Mouse (Mus musculus) lung, embryonic 16.5 days (tissue): Measurements from ENCODE around the gene C1s2. TPM values are rescaled to one million over a fixed set of nuclear protein-coding genes. Genes with fewer than 3 reads are reported as not detected.
"Not testable (repeated sequence)": the region's sequence is repeated elsewhere in the genome, so short reads cannot be mapped to it uniquely, and the experiment has no call there.

Experiments
- ATAC-seq: fragments of 200-750 bp; cut with Nextera tagmentation; 2 replicates; pipeline ENCODE4 v1.8.0; 2017; ENCODE audit warnings: low read depth, mild to moderate bottlenecking, moderate library complexity
- H3K27ac ChIP-seq: fragments of 300-500 bp; sonication (generic); 2 replicates; pipeline ENCODE4 v1.5.1; 2014; ENCODE audit warnings: mild to moderate bottlenecking, control low read depth, low read length
- H3K27me3 ChIP-seq: fragments of 300-500 bp; sonication (generic); 2 replicates; pipeline ENCODE4 v1.6.1; 2014; ENCODE audit warnings: low read depth, low read length, mixed read lengths; ENCODE audit not compliant: control insufficient read depth, insufficient read depth
- H3K36me3 ChIP-seq: fragments of 300-500 bp; sonication (generic); 2 replicates; pipeline ENCODE4 v1.6.1; 2014; ENCODE audit warnings: low read length; ENCODE audit not compliant: control insufficient read depth, insufficient read depth
- H3K4me1 ChIP-seq: fragments of 300-500 bp; sonication (generic); replicated peaks from 2 replicates; pipeline ENCODE4 v1.6.1; 2014; ENCODE audit warnings: low read length, mixed read lengths; ENCODE audit not compliant: control insufficient read depth, insufficient read depth
- H3K4me2 ChIP-seq: fragments of 300-500 bp; sonication (generic); 2 replicates; pipeline ENCODE4 v1.6.1; 2014; ENCODE audit warnings: low read depth, low read length, control low read depth
- H3K4me3 ChIP-seq: fragments of 300-500 bp; sonication (generic); 2 replicates; pipeline ENCODE4 v1.5.1; 2014; ENCODE audit warnings: mild to moderate bottlenecking, low read length, control low read depth
- H3K9ac ChIP-seq: fragments of 300-500 bp; sonication (generic); 2 replicates; pipeline ENCODE4 v1.6.1; 2014; ENCODE audit warnings: low read length, control low read depth
- H3K9me3 ChIP-seq: fragments of 300-500 bp; sonication (generic); 2 replicates; pipeline ENCODE4 v1.6.1; 2016; ENCODE audit warnings: low read length; ENCODE audit not compliant: control insufficient read depth
- WGBS: fragments of 180-500 bp; shearing (Covaris S2); extraction: QIAGEN DNeasy Blood & Tissue Kit; methylation state at CpG from one replicate; pipeline ENCODE4 v1.1.7; 2014; 5-methylcytosine and 5-hydroxymethylcytosine counted together
- polyA plus RNA-seq: library from polyadenylated mRNA; unstranded; fragments of >200 nt; fragmentation: Nextera tagmentation; extraction: Ambion mirVana; gene quantifications from 2 replicates; pipeline ENCODE4 v1.2.1, GENCODE M21; 2015

The C1s2 gene
- polyA plus RNA-seq = 0.08 TPM in 1 of 2 replicates, not detected in the other

DNA sequence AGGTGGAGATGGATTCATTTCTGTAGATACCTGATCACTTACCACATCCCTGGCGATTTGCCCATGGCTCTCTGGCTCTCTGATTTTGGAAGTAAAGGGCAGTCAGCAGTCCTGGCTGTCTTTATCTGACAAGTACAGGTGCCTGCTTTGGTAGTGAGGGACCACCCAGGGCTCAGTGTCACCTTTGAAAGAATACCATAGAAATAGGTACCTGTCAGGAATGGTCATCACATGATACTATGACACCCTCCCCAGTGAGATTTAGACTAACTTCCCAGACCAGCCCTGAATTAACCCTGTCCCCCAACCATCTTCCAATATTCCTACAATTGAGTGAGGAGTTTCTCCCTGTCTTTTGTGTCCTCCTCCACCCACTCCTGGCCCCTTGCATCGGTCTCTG lies at the start of gene C1s2:
Gene C1s2, minus strand, starts transcription at position 101 of the 400 bp plus-strand sequence.
- ATAC-seq, H3K27ac ChIP-seq, H3K36me3 ChIP-seq, H3K4me2 ChIP-seq, H3K4me1 ChIP-seq, H3K9me3 ChIP-seq, H3K4me3 ChIP-seq, H3K27me3 ChIP-seq, H3K9ac ChIP-seq: not testable (repeated sequence)
- 61% methylated on average over 2 of the region's 2 CpGs for WGBS

DNA sequence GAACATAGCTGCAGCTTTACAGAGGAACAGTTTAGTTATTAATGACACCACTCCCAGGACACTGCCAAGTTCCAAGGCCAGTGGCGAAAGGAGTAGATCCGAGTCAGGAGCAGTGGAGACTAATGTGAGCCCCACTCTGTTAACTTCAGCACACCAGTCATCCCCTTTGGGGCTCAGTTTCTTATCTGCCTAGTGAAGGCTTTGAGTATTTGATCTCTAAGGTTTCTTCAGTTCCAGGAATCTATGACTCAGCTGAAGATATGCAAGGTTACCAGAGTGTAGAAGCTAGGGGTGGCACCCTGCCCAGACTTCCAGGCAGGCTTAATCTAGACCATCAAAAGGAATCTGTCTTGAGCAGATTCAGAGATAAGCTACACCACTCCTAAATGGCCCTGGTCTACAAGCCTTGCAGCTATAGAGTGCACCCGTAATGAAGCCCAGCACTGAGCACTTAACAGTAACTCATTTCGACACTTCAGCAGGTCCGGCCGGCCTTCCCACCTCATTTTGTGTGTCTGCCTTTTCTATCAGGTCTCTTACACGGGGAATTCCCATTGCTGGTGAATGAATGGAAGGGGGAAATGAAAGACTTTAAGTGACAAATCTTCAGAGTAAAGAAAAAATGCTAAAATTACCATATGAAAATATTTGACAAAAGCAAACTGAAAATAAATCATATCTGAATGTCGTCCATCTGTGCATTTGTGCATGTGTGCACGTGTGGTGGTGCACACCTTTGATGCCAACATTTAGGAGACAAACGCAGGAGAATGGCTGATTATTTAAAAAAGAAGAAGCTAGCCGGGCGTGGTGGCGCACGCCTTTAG lies 47.9 kb upstream of the C1s2 start:
- 57% methylated on average over 14 of the region's 14 CpGs for WGBS

DNA sequence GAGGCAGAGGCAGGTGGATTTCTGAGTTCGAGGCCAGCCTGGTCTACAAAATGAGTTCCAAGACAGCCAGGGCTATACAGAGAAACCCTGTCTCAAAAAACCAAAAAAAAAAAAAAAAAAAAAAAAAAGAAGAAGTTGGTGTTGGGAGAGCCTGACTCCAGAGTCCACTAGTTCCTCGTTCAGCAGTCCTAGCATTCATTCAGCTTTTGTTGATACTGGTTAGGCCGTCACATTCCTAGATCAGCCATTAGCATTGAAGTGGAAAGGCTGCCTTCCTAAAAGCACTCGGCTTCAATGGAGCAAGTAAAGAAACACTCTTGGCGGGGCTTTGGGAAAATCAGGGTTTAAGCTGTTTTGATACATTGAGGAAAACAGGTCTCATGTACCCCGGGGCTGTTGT lies 46.4 kb upstream of the C1s2 start:
- H3K9me3 ChIP-seq, H3K9ac ChIP-seq, H3K27me3 ChIP-seq, H3K36me3 ChIP-seq, H3K4me3 ChIP-seq, H3K4me2 ChIP-seq, H3K4me1 ChIP-seq, H3K27ac ChIP-seq: not testable (repeated sequence)
- 63% methylated on average over 6 of the region's 6 CpGs for WGBS
- peak; percentile 26; the same call in 1 of the 2 replicates for ATAC-seq

More for the DNA sequence above, 47.9 kb upstream of the C1s2 start:
- H3K9ac ChIP-seq = no peak overlapping the region
- H3K4me2 ChIP-seq = no peak overlapping the region
- peak overlapping the region; percentile 74 for H3K27ac ChIP-seq
- peaks cover 9% of the 10 kb centered on the region for H3K4me1 ChIP-seq
- H3K36me3 ChIP-seq = no peaks in the 10 kb centered on the region
- no peaks in the 10 kb centered on the region for H3K27me3 ChIP-seq
- ATAC-seq = peak; percentile 92
- H3K9me3 ChIP-seq = no peaks in the 10 kb centered on the region
- no peak overlapping the region for H3K4me3 ChIP-seq

DNA sequence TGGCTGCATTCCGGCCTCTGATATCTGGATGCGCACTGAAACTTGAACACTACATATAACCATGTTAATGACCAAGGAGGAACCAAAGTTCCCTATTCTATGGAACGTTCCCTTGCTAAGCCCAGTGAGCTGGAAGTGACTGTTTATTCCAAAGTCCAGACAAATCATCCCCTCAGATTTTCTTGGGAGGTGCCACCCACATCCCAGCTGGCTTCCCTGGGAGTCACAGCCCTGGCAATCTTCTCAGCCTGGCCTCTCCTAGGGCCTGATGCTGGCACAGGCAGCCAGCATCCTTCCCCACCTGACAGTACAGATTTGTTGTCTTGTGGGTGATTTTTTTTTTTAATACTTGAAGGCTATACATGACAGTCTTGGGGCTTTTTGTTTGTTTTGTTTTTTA lies 43.6 kb upstream of the C1s2 start:
- ATAC-seq = no peak
- Histone ChIP-seq H3K27me3 (no peaks in the 10 kb centered on the region), H3K36me3 (0 out of 2 replicates have a peak, but pooled peaks cover 2% of the 10 kb centered on the region), H3K4me3 (no peak overlapping the region), H3K9me3 (no peaks in the 10 kb centered on the region), H3K4me2 (no peak overlapping the region), H3K4me1 (peaks cover 9% of the 10 kb centered on the region), H3K9ac (no peak overlapping the region), H3K27ac (no peak overlapping the region)
- WGBS = 78% methylated on average over 3 of the region's 3 CpGs

DNA sequence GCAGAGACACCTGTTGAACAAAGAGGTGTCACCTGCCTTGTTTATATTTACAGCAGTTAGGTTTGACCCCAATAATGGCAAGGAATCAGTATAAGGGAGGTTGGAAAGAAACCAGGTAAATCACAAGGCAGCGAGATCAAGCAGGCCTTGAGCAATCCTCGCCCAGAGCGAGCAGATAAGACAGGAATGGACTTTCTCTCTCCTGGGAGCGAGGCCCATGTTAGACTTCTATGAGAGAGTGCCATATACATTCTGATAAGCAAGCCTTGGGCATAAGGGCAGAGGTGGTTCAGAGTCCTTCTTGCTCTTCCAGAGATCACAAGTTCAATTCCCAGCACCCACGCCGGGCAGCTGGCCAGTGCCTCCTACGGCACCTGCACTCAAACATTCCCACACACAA lies 42.9 kb upstream of the C1s2 start:
- no peak overlapping the region for H3K9ac ChIP-seq
- H3K27ac ChIP-seq = no peak overlapping the region
- 87% methylated on average over 7 of the region's 7 CpGs for WGBS
- ATAC-seq = no peak
- no peaks in the 10 kb centered on the region for H3K27me3 ChIP-seq
- no peak overlapping the region for H3K4me2 ChIP-seq
- H3K4me1 ChIP-seq = peaks cover 9% of the 10 kb centered on the region
- no peak overlapping the region for H3K4me3 ChIP-seq
- no peaks in the 10 kb centered on the region for H3K9me3 ChIP-seq
- H3K36me3 ChIP-seq = 0 out of 2 replicates have a peak, but pooled peaks cover 2% of the 10 kb centered on the region

DNA sequence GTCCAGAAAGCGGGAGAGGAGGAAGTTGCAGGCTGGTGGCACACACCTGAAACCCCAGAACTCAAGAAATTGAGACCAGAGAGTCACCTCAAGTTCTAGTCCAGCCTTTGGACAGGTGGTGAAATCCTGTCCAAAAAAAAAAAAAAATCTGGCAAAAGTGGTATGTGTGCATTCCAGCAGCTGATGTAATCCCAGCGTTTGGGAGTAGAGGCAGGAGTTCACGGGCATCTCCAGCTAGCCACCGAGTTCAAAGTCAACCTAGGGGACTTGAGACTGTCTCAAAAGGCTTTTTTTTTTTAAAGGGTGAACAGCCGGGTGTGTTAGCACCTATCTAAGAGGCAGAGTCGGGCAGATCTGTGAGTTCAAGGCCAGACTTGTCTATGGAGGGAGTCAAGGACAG lies 40.3 kb upstream of the C1s2 start:
- Histone ChIP-seq H3K4me1 (peaks cover 6% of the 10 kb centered on the region; the same call in 1 of the 2 replicates), H3K36me3 (0 out of 2 replicates have a peak, but pooled peaks cover 2% of the 10 kb centered on the region), H3K9ac (no peak overlapping the region), H3K4me2 (no peak overlapping the region), H3K4me3 (no peak overlapping the region), H3K27me3 (no peaks in the 10 kb centered on the region), H3K9me3 (no peaks in the 10 kb centered on the region), H3K27ac (no peak overlapping the region)
- 73% methylated on average over 6 of the region's 6 CpGs for WGBS
- no peak for ATAC-seq

DNA sequence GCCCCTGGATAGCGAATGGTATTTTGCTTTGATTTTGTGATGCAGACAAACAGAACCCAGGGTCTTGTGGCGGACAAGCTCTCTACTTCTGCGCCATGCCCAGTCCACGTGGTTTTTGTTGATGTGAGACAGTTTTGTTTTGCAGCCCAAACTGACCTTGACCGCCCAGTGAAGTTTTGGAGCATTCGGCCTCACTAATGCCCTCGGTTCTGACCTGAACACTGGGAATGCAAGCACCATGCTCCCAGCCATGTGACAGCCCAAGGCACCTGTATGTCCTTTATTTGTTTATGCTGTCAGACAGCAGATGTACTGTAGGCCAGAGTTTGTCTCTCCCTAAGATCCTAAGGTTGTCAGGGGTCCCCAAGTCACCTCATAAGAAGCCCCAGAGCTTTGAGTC lies 38.7 kb upstream of the C1s2 start:
- H3K9me3 ChIP-seq = no peaks in the 10 kb centered on the region
- no peak overlapping the region for H3K4me2 ChIP-seq
- no peak overlapping the region for H3K27ac ChIP-seq
- 93% methylated on average over 7 of the region's 7 CpGs for WGBS
- no peak for ATAC-seq
- H3K36me3 ChIP-seq = 0 out of 2 replicates have a peak, but pooled peaks cover 2% of the 10 kb centered on the region
- H3K4me1 ChIP-seq = peaks cover 6% of the 10 kb centered on the region; the same call in 1 of the 2 replicates
- H3K27me3 ChIP-seq = no peaks in the 10 kb centered on the region
- H3K4me3 ChIP-seq = no peak overlapping the region
- H3K9ac ChIP-seq = no peak overlapping the region

DNA sequence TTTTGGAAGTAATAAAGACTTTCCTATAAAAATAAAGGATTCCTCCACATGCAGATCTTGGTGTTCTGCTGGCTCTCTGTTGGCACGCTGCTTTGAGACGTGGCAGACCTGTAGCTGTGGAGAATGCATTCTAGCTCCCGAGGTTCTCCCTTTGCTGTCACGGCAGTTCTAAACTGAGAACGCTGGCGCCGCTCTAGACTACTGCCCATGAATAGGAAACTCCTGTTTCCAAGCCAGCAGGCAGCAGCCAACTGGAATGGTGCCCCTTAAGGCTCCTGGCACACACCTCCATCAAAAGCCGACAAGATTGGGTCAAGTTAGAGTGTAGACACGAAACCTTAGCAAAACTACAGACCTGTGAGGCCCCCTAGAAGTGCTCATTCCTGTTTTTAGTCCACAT lies 37.7 kb upstream of the C1s2 start:
- H3K4me3 ChIP-seq = no peak overlapping the region
- no peak overlapping the region for H3K9ac ChIP-seq
- WGBS = 93% methylated on average over 9 of the region's 9 CpGs
- 0 out of 2 replicates have a peak, but pooled peaks cover 2% of the 10 kb centered on the region for H3K36me3 ChIP-seq
- peaks cover 6% of the 10 kb centered on the region; the same call in 1 of the 2 replicates for H3K4me1 ChIP-seq
- H3K27me3 ChIP-seq = no peaks in the 10 kb centered on the region
- H3K4me2 ChIP-seq = no peak overlapping the region
- ATAC-seq = no peak
- H3K9me3 ChIP-seq = no peaks in the 10 kb centered on the region
- H3K27ac ChIP-seq = no peak overlapping the region

DNA sequence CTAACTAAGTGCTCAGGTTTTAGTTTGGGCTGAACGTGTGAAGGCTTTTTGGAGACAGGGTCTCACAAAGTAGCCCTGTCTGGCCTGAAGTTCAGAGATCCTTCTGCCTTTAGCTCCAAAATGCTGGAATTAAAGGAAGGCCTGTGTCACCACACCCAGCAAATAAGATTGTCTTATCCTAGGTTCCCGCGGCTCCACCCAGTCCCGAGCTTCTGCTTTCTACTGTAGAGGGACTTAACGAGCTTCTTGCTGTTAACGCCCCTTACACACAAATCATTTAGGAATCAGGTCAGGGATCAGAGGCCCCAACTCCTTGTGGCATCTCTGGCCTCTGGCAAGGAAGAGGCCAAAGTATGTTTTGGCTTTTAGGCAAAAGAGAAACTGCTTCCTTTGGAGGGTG lies 36.2 kb upstream of the C1s2 start:
- no peak overlapping the region for H3K27ac ChIP-seq

More for the DNA sequence above, 36.2 kb upstream of the C1s2 start:
- ATAC-seq = no peak
- Histone ChIP-seq H3K9ac (no peak overlapping the region), H3K4me1 (peaks cover 6% of the 10 kb centered on the region; the same call in 1 of the 2 replicates), H3K4me3 (no peak overlapping the region), H3K36me3 (0 out of 2 replicates have a peak, but pooled peaks cover 2% of the 10 kb centered on the region), H3K27me3 (no peaks in the 10 kb centered on the region), H3K4me2 (no peak overlapping the region), H3K9me3 (no peaks in the 10 kb centered on the region)
- WGBS = 61% methylated on average over 6 of the region's 6 CpGs
